Mouse (Mus musculus) urinary bladder, postnatal 0 days (tissue): ENCODE data around the gene Olfr1491. TPM values are rescaled to one million over a fixed set of nuclear protein-coding genes. Genes with fewer than 3 reads are reported as not detected.

Experiments used
- polyA plus RNA-seq: library from polyadenylated mRNA; unstranded; fragments of >200 nt; fragmentation: Nextera tagmentation; extraction: Ambion mirVana; gene quantifications from 2 replicates; pipeline ENCODE4 v1.2.1, GENCODE M21; 2015

Gene Olfr1491
- not detected in 2 replicates for polyA plus RNA-seq

GRCm38 (mm10) chr19:13696968-13697367 is at the start of gene Olfr1491:
TSS of gene Olfr1491 (plus strand) at chr19:13697268.

GRCm38 (mm10) chr19:13650791-13651190 is 46.3 kb upstream of the Olfr1491 start, which contains the start of gene Olfr1490:
TSS of gene Olfr1490 (plus strand) at chr19:13651091.

DNA sequence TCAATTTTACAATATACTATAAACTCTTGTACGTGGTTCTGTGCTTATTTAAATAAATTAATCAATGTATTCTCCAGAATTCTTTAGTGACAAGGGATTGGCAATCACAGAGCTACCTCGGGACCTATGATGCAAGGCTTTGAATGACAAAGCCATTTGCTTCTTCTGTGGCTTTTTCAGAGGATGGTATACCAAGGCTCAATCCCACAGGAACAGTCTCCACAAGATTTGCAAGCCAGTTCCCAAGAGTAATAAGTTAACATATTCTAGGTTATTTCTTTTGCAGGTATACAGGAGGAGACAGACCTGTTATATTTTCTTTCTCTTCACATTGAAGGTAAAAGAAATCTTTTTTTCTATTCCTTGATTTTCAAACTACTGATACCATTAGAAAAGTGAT is 25.9 kb downstream of the Olfr1491 start, which contains the start of gene Olfr1493-ps1:
TSS of gene Olfr1493-ps1 (plus strand) at position 301 of the 400 bp plus-strand sequence.

DNA sequence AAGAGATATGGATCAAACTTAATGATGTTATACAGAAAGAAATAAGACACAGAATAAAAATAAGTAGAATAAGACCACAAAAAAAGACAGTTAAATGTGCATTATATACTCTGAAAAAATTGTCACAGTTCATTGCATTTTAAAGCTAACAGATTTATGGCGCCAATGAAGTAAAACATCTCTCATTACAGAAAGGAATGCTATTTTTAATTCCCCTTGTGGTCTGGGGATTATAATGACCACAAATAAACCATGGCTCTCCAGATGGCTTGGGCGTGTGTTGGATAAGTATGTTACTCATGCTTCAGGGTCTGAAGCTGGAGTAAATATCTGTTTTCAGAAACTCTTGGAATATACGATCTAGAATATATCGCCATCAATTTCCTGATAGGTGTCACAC is 42.4 kb downstream of the Olfr1491 start, which contains the start of gene Olfr1494:
TSS of gene Olfr1494 (plus strand) at position 301 of the 400 bp plus-strand sequence.

Other genes starting within 250 kb of the Olfr1491 start
- gene Olfr1472, start 241.2 kb upstream of the Olfr1491 start, polyA plus RNA-seq, result not detected in 2 replicates
- gene Olfr1474, start 227.7 kb upstream of the Olfr1491 start, polyA plus RNA-seq, result not detected in 2 replicates
- not detected in 2 replicates for gene Olfr1475, start 217.1 kb upstream of the Olfr1491 start, polyA plus RNA-seq
- gene Olfr1477, start 196.7 kb upstream of the Olfr1491 start, polyA plus RNA-seq, result not detected in 2 replicates
- not detected in 2 replicates for gene Olfr1480, start 169.4 kb upstream of the Olfr1491 start, polyA plus RNA-seq
- gene Olfr1484, start 113.8 kb upstream of the Olfr1491 start, polyA plus RNA-seq, result not detected in 2 replicates
- gene Olfr1487, start 79.9 kb upstream of the Olfr1491 start, polyA plus RNA-seq, result not detected in 2 replicates
- not detected in 2 replicates for gene Olfr1489, start 65.6 kb upstream of the Olfr1491 start, polyA plus RNA-seq
- gene Olfr1490, start 46.2 kb upstream of the Olfr1491 start, polyA plus RNA-seq, result not detected in 2 replicates
- gene Olfr1493-ps1, start 26.0 kb downstream of the Olfr1491 start, polyA plus RNA-seq, result not detected in 2 replicates
- not detected in 2 replicates for gene Olfr1494, start 42.5 kb downstream of the Olfr1491 start, polyA plus RNA-seq
- not detected in 2 replicates for gene Olfr1495, start 67.3 kb downstream of the Olfr1491 start, polyA plus RNA-seq
- gene Olfr1496, start 80.6 kb downstream of the Olfr1491 start, polyA plus RNA-seq, result not detected in 2 replicates
- not detected in 2 replicates for gene Olfr1497, start 100.9 kb downstream of the Olfr1491 start, polyA plus RNA-seq
- not detected in 2 replicates for gene Olfr1499, start 122.2 kb downstream of the Olfr1491 start, polyA plus RNA-seq
- gene Olfr1500, start 133.2 kb downstream of the Olfr1491 start, polyA plus RNA-seq, result not detected in 2 replicates
- not detected in 2 replicates for gene Olfr1501, start 153.4 kb downstream of the Olfr1491 start, polyA plus RNA-seq
- gene Olfr1502, start 164.5 kb downstream of the Olfr1491 start, polyA plus RNA-seq, result not detected in 2 replicates
- not detected in 2 replicates for gene Olfr1504, start 200.7 kb downstream of the Olfr1491 start, polyA plus RNA-seq
- gene Olfr1505, start 216.3 kb downstream of the Olfr1491 start, polyA plus RNA-seq, result not detected in 2 replicates